Mouse (Mus musculus) lung, adult 2 months (tissue): ENCODE measurements around the gene Immp2l.

ENCODE experiments used
- CTCF ChIP-seq: fragments of 200-500 bp; IDR thresholded peaks from 2 replicates; pipeline ENCODE4 v1.5.1; 2011; ENCODE audit warnings: mild to moderate bottlenecking, low read length, control low read depth; ENCODE audit not compliant: insufficient read depth
- POLR2A ChIP-seq: fragments of 200-500 bp; IDR thresholded peaks from 2 replicates; pipeline ENCODE4 v1.6.1; 2011; ENCODE audit warnings: low read depth, mild to moderate bottlenecking, control low read depth, low read length, borderline replicate concordance; ENCODE audit errors: extremely low read depth

- TF ChIP-seq CTCF: no peak
- TF ChIP-seq POLR2A: no peak
Observed at GRCm38 (mm10) chr12:41223686-41224085, 199.8 kb downstream of the Immp2l start.
